Mouse (Mus musculus) neutrophil, adult 59 days (primary cell): ENCODE measurements around the gene Adi1. TPM values are rescaled to one million over a fixed set of nuclear protein-coding genes. Genes with fewer than 3 reads are reported as not detected.

Experiments
- total RNA-seq, 2 experiments: library from RNA; stranded (reverse); gene quantifications; 1 replicate in 1 of 2; 2 replicates in 1 of 2; pipeline ENCODE4 v1.2.4; 2023

Adi1 gene
- 10 to 100 TPM in 1 of 2 experiments, 1 to 10 TPM in 1; 9.3 to 11.4 TPM for total RNA-seq

DNA sequence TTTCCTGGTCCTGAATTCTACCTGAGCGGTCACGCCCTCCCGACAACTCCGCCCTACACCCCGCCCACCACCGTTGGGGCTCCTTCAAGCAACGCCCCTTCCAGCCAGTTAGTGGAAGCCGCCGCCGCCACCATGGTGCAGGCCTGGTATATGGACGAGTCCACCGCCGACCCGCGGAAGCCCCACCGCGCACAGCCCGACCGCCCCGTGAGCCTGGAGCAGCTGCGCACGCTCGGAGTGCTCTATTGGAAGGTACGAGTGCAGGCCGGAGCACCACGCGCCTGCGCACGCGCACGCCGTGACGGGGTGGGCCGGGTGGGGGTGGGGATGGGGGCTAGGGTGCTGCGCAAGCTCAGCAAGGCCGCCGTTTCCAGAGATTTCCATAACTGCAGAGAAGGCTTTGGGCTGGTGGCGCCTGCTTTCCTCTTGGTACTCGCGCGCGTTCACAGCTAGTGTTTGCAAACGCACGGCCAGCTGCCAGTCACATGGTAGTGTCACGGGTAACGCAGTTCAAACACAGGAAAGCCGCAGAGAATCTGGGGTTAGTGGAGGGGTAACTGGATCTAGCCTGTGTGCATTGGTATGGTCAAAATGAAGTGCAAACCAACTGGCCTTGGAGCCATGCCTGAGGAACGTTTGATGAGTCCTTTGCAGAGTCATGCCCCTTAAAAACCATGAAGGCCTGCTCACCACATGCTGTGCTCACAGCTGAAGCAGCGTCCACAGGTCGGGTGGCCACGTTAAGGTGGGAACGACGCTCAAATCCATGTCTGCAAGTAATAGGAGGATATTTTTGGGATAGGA lies at the start of gene Adi1:
TSS of gene Adi1 (plus strand) at position 111 of the 804 bp plus-strand sequence.

DNA sequence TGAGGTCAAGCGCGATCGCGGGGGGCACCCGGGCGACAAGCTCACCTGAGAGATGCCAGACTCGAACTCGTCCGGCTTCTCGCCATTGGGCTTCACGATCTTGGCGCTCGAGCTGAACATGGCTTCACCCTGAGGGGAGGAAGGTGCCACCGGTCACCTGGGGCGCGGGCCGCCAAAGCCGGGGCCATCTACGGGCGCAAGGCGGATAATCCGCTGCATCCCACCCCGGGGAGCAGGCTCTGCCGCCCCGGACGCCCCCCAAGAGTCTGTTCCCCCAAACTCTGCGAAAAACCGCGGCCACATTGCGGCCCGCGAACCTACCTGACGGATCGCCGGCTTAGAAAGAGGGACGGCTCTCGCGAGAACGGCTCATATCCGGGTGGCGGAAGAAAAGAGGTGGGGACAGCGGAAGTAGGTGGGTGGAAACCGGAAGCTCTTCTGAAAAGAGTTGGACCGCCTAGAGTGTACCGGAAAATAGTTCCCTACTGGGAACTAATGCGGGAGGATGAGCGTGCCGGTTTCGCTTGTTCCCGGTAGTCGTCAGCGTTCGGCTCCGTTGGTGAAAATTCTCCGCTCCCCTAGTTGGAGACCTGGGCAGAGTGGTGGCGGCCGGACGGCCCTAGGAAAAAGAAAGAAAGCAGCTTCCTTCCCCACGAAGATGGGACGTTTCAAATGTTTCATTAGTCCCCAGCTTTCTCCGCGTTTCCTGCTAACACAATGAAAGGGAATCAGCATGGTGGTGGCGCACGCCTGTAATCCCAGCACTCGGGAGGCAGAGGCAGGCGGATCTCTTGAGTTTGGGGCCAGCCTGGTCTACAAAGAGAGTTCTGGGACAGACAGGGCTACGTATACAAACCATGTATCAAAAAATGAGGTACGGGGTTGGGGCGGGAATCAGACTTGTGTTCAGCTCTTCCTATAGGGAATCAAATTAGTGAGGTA lies 39.2 kb upstream of the Adi1 start, which contains the start of gene Rps7:
TSS of gene Rps7 (minus strand) at position 419 of the 942 bp plus-strand sequence.

DNA sequence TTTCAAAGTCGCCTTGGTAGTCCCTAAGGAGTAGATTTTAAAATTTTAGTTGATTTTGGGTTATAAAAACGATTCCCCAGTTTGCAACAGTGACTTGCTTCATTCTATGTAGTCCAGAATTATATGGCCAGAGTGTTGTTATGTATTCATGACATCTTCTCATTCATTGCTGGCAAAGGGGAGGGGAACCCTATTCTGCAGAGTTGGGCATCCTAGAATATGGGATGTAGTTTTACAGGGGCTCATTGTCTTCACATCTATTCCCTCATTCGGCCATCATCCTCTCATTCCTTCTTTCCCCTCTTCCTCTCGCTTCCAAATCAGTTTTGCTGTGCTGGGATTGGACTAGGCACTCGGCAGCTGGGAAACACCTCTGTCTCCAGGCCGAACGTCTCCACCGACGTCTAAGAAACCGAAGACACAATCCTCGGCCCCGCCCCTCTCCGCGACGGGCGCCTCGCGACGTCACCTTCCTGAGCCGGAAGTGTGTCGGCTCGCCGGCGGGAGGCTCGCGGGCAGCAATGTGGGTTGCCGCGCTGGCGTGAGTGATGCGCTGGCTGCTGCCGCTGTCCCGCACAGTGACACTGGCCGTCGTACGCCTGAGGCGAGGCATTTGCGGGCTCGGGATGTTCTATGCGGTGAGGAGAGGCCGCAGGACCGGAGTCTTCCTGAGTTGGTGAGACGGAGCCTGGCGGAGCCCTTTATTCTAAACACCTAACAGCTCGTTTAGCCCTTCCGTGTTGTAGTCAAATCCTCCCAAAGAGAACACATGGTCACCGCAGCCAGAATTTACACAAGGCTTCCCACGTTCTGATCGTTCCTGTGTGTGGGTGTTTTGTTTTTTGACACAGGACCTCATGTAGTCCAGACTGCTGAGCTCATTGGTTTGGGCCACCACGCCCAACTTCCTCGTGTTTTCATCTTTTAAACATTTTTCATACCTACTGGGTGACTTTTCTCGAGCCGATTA lies 25.6 kb upstream of the Adi1 start, which contains the start of gene Rnaseh1:
TSS of gene Rnaseh1 (plus strand) at position 462 of the 970 bp plus-strand sequence.

Other genes starting within 250 kb of the Adi1 start
- under 1 TPM; 0.53 to 0.82 TPM for gene Dcdc2c, start 122.8 kb upstream of the Adi1 start, total RNA-seq
- gene Allc, start 92.7 kb upstream of the Adi1 start, total RNA-seq: not detected
- not detected for gene Colec11, start 51.9 kb upstream of the Adi1 start, total RNA-seq
- gene Rps7, start 39.3 kb upstream of the Adi1 start, total RNA-seq: 100 to 1,000 TPM; 286 to 303 TPM
- gene Rnaseh1, start 25.6 kb upstream of the Adi1 start, total RNA-seq: 10 to 100 TPM; 10.5 to 11.0 TPM
- 10 to 100 TPM; 22.7 to 24.1 TPM for gene Trappc12, start 75.2 kb downstream of the Adi1 start, total RNA-seq
- gene Eipr1, start 76.6 kb downstream of the Adi1 start, total RNA-seq: 10 to 100 TPM; 17.3 to 18.9 TPM